Mouse (Mus musculus) C2C12 (cell line): ENCODE measurements around the gene Tmem135. TPM values are rescaled to one million over a fixed set of nuclear protein-coding genes. Genes with fewer than 3 reads are reported as not detected.

Experiments
- H3K27me3 ChIP-seq: one replicate; pipeline ENCODE4 v1.6.1; 2011; ENCODE audit not compliant: control insufficient read depth, insufficient read depth, insufficient read length
- H3K36me3 ChIP-seq: one replicate; pipeline ENCODE4 v1.6.1; 2011; ENCODE audit not compliant: control insufficient read depth, insufficient read depth
- H3K4me3 ChIP-seq: one replicate; pipeline ENCODE4 v1.5.1; 2011; ENCODE audit warnings: mild to moderate bottlenecking, control low read depth; ENCODE audit not compliant: poor library complexity, insufficient read depth, severe bottlenecking
- H3K79me2 ChIP-seq: one replicate; pipeline ENCODE4 v1.6.1; 2011; ENCODE audit not compliant: control insufficient read depth, insufficient read depth
- H3K79me3 ChIP-seq: one replicate; pipeline ENCODE4 v1.6.1; 2011; ENCODE audit warnings: low read depth, control low read depth
- H3ac ChIP-seq: one replicate; pipeline ENCODE3; 2011; ENCODE audit warnings: low read depth; ENCODE audit not compliant: control insufficient read depth, insufficient read length
- CEBPB ChIP-seq: IDR thresholded peaks from one replicate; pipeline ENCODE4 v1.6.1; 2011; ENCODE audit warnings: low read depth, mild to moderate bottlenecking, control low read depth, moderate library complexity
- CTCF ChIP-seq: IDR thresholded peaks from one replicate; pipeline ENCODE4 v1.5.1; 2011; ENCODE audit not compliant: control insufficient read depth, insufficient read depth, insufficient read length
- FOSL1 ChIP-seq: IDR thresholded peaks from one replicate; pipeline ENCODE4 v1.8.0; 2011; ENCODE audit warnings: mild to moderate bottlenecking, low read length; ENCODE audit not compliant: poor library complexity, insufficient read depth, severe bottlenecking
- MAX ChIP-seq: IDR thresholded peaks from one replicate; pipeline ENCODE4 v1.6.1; 2011; ENCODE audit warnings: mild to moderate bottlenecking, control low read depth
- MYOD1 ChIP-seq: IDR thresholded peaks from one replicate; pipeline ENCODE4 v1.6.1; 2011; ENCODE audit warnings: low read depth; ENCODE audit not compliant: control insufficient read depth, insufficient read length
- MYOG ChIP-seq: IDR thresholded peaks from one replicate; pipeline ENCODE4 v1.6.1; 2011; ENCODE audit not compliant: control insufficient read depth, insufficient read length; ENCODE audit errors: extremely low read depth
- USF1 ChIP-seq: IDR thresholded peaks from one replicate; pipeline ENCODE4 v1.6.1; 2011; ENCODE audit warnings: low read depth, mild to moderate bottlenecking, control low read depth, moderate library complexity
- polyA plus RNA-seq: library from polyadenylated mRNA; unstranded; fragments of >200 nt; fragmentation: generic; extraction: Trizol; gene quantifications from one replicate; pipeline ENCODE4 v1.2.1, GENCODE M21; 2012; ENCODE audit warnings: missing spikeins

Tmem135 gene
- polyA plus RNA-seq, 1 experiment, result 4.5 TPM

GRCm38 (mm10) chr7:89391281-89391680, 12.7 kb downstream of the Tmem135 start:
- Histone ChIP-seq H3K27me3 (no peaks in the 10 kb centered on the region), H3K79me3 (no peaks in the 10 kb centered on the region)

DNA sequence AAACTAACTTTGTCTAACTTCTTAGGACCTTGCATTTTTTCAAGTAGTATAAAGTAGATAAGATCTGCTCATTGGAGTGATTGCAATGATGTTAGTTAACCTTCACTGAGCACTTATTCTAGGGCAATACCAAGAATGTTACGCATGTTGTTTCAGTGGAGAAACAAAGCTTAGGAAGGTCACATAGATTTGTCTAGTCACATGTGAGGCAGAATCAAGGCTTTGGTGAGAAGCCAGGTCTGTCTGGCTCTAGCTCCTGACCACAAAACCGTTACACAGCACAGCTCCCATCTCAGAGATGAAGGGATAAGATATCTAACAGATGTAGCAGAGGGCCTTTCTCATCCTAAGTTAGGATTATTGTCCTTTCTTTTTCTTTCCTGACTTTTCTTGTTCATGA, 13.4 kb downstream of the Tmem135 start:
- H3K79me3 ChIP-seq, result no peaks in the 10 kb centered on the region
- TF ChIP-seq MAX (no peak), MYOD1 (no peak), FOSL1 (no peak), USF1 (no peak), CEBPB (no peak), CTCF (no peak), MYOG (no peak)
- no peak overlapping the region for H3K4me3 ChIP-seq
- H3ac ChIP-seq, result no peak overlapping the region
- H3K27me3 ChIP-seq, result no peaks in the 10 kb centered on the region
- H3K36me3 ChIP-seq, result no peaks in the 10 kb centered on the region
- H3K79me2 ChIP-seq, result no peaks in the 10 kb centered on the region

More at GRCm38 (mm10) chr7:89391281-89391680, 12.7 kb downstream of the Tmem135 start:
- H3K36me3 ChIP-seq, result no peaks in the 10 kb centered on the region
- H3K79me2 ChIP-seq, result no peaks in the 10 kb centered on the region
- no peak overlapping the region for H3ac ChIP-seq
- TF ChIP-seq FOSL1 (no peak), CTCF (no peak), CEBPB (no peak), USF1 (no peak), MYOD1 (no peak), MAX (no peak), MYOG (no peak)
- H3K4me3 ChIP-seq, result no peak overlapping the region

DNA sequence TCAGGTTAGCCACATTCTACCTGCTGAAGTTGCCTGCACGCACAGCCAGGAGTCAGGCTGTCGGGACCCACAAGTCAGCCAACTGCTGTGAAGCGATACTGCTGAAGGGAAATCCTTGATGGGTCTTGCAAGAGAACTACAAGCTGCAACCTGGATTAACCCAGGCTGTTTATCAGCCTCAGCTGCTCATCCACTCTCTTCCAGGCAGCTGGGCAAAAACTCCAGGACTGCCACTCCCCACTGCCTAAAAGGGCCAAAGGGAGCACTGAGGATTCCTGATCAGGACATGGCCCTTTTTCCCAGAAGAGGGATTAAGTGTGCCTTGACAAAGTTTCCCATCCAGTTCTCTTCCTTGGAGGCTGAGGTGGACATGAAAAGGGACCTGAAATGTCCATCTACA, 15.0 kb downstream of the Tmem135 start:
- Histone ChIP-seq H3K79me2 (no peaks in the 10 kb centered on the region), H3K4me3 (no peak overlapping the region), H3K79me3 (no peaks in the 10 kb centered on the region), H3K36me3 (no peaks in the 10 kb centered on the region), H3ac (no peak overlapping the region), H3K27me3 (no peaks in the 10 kb centered on the region)
- no peak for TF ChIP-seq USF1
- no peak for TF ChIP-seq FOSL1
- TF ChIP-seq MYOD1, result no peak
- no peak for TF ChIP-seq CEBPB
- no peak for TF ChIP-seq MAX
- no peak for TF ChIP-seq MYOG
- no peak for TF ChIP-seq CTCF

DNA sequence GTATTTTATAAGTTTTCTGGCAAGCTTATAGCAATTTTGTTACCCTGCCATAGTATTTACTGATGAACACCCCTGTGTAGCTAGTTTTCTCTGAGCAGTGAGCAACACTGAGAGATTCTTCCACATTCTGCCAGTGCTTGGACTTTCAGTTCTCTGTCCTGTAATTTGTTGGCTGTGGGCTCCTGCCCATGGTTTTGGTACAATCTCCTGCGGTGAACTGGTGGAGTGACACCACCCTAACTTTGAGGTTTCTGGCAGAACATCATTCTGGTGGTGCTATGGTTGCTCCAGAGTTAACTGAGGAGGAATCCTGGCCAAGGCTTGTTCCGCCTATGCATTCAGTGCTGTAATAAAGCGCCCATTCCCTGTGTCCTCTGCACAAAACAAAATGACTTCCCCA, 21.1 kb downstream of the Tmem135 start:
- TF ChIP-seq MYOG (no peak), USF1 (no peak), FOSL1 (no peak)
- Histone ChIP-seq H3K79me2 (no peaks in the 10 kb centered on the region), H3K27me3 (no peaks in the 10 kb centered on the region), H3K36me3 (no peaks in the 10 kb centered on the region), H3K4me3 (no peak overlapping the region), H3ac (no peak overlapping the region), H3K79me3 (no peaks in the 10 kb centered on the region)

DNA sequence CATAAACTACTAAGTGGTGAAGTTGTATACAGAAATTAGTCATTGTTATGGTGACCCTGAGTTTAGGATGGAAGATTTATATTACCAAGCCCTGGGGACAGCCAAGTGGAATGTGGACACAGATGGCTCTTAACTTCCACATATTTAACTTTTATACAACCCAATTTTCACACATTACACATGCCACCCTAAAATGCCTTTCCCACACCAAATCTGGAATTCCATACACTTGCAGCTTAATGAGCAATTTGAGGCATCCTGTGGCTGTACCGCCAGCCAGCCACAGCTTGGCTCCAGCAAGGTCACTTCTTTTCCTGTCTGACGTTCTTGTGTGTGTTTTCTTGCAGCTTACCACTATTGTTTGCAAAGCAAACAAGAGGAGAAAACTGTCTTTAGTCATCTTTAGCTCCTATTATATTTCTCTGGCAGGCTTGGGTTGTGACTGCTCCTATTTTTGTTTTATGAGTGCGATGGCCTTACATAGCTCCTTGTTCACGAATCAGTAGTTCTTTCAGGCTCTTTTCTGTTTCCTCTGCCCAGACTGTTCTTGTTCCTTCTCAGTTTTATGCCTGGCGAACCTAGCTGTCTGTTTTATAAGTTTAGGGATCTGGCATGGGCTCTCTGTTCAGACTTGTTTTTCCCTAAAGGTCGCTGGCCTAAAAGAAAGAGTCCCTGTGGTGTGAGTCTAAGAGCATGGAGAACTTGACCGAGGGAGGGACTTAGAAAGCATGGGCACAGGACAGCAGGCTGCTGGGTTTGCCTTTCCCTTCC, 22.9 kb downstream of the Tmem135 start:
- TF ChIP-seq MYOG, result no peak

GRCm38 (mm10) chr7:89371623-89372295, 32.3 kb downstream of the Tmem135 start:
- TF ChIP-seq CTCF (no peak), USF1 (no peak), MYOG (no peak), MYOD1 (no peak), FOSL1 (no peak), CEBPB (no peak), MAX (no peak)
- Histone ChIP-seq H3ac (no peak overlapping the region), H3K36me3 (no peaks in the 10 kb centered on the region), H3K4me3 (no peak overlapping the region), H3K27me3 (no peaks in the 10 kb centered on the region), H3K79me2 (no peaks in the 10 kb centered on the region), H3K79me3 (no peaks in the 10 kb centered on the region)

More for the DNA sequence above, 22.9 kb downstream of the Tmem135 start:
- Histone ChIP-seq H3K27me3 (no peaks in the 10 kb centered on the region), H3K4me3 (no peak overlapping the region), H3K36me3 (no peaks in the 10 kb centered on the region), H3K79me3 (no peaks in the 10 kb centered on the region), H3K79me2 (no peaks in the 10 kb centered on the region), H3ac (no peak overlapping the region)
